Mouse (Mus musculus) neural tube, embryonic 13.5 days (tissue): ENCODE data around the gene Plin5. TPM values are rescaled to one million over a fixed set of nuclear protein-coding genes. Genes with fewer than 3 reads are reported as not detected.
A peak's percentile ranks its signal among the peaks of the same experiment; 100 is the strongest.
"Not testable (repeated sequence)": the region's sequence is repeated elsewhere in the genome, so short reads cannot be mapped to it uniquely, and the experiment has no call there.

Experiments
- ATAC-seq: fragments of 200-750 bp; cut with Nextera tagmentation; 2 replicates; pipeline ENCODE4 v1.8.0; 2017; ENCODE audit warnings: low read depth, mild to moderate bottlenecking, moderate TSS enrichment, moderate library complexity
- H3K27ac ChIP-seq: fragments of 300-500 bp; sonication (generic); replicated peaks from 2 replicates; pipeline ENCODE4 v1.5.1; 2015; ENCODE audit warnings: moderate library complexity, mild to moderate bottlenecking, inconsistent platforms
- H3K27me3 ChIP-seq: fragments of 300-500 bp; sonication (generic); 2 replicates; pipeline ENCODE4 v1.6.1; 2015; ENCODE audit warnings: mild to moderate bottlenecking, inconsistent platforms
- H3K36me3 ChIP-seq: fragments of 300-500 bp; sonication (generic); 2 replicates; pipeline ENCODE4 v1.6.1; 2015; ENCODE audit warnings: mild to moderate bottlenecking, inconsistent platforms
- H3K4me1 ChIP-seq: fragments of 300-500 bp; sonication (generic); replicated peaks from 2 replicates; pipeline ENCODE4 v1.6.1; 2015; ENCODE audit warnings: inconsistent platforms
- H3K4me2 ChIP-seq: fragments of 300-500 bp; sonication (generic); 2 replicates; pipeline ENCODE4 v1.6.1; 2015; ENCODE audit warnings: inconsistent platforms, mild to moderate bottlenecking, moderate library complexity
- H3K4me3 ChIP-seq: fragments of 300-500 bp; sonication (generic); 2 replicates; pipeline ENCODE4 v1.5.1; 2015; ENCODE audit warnings: mild to moderate bottlenecking, inconsistent platforms
- H3K9ac ChIP-seq: fragments of 300-500 bp; sonication (generic); 2 replicates; pipeline ENCODE4 v1.6.1; 2015; ENCODE audit warnings: moderate library complexity, mild to moderate bottlenecking, inconsistent platforms
- H3K9me3 ChIP-seq: fragments of 300-500 bp; sonication (generic); 2 replicates; pipeline ENCODE4 v1.6.1; 2016; ENCODE audit warnings: inconsistent platforms
- WGBS: fragments of 180-500 bp; shearing (Covaris S2); methylation state at CpG from one replicate; pipeline ENCODE4 v1.1.7; 2015; 5-methylcytosine and 5-hydroxymethylcytosine counted together
- polyA plus RNA-seq: library from polyadenylated mRNA; unstranded; fragments of >200 nt; fragmentation: Nextera tagmentation; extraction: Ambion mirVana; gene quantifications from 2 replicates; pipeline ENCODE4 v1.2.1, GENCODE M21; 2015

Gene Plin5
- polyA plus RNA-seq, 1 experiment from 2014 or later, result 0.93 TPM

DNA sequence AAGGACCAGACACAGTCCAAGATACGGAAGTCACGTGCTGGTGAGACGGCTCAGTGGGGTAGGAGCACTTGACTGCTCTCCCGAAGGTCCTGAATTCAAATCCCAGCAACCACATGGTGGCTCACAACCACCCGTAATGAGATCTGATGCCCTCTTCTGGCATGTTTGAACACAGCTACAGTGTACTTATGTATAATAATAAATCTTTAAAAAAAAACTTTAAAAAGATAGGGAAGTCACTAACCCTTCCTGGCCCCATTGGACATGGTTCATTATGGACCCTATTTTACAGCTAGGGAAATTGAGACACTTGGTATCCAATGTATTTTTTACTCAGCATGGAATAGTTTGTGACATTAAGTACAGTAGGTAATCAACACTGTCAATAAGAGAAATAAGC is 39.9 kb downstream of the Plin5 start:
- no peak overlapping the region for H3K4me2 ChIP-seq
- 92% methylated on average over 5 of the region's 5 CpGs for WGBS
- no peak for ATAC-seq
- H3K4me3 ChIP-seq, result no peak overlapping the region
- no peaks in the 10 kb centered on the region for H3K27me3 ChIP-seq
- H3K4me1 ChIP-seq, result peaks cover 44% of the 10 kb centered on the region
- H3K27ac ChIP-seq, result no peak overlapping the region
- no peaks in the 10 kb centered on the region for H3K9me3 ChIP-seq
- peaks cover 16% of the 10 kb centered on the region for H3K36me3 ChIP-seq
- H3K9ac ChIP-seq, result no peak overlapping the region

DNA sequence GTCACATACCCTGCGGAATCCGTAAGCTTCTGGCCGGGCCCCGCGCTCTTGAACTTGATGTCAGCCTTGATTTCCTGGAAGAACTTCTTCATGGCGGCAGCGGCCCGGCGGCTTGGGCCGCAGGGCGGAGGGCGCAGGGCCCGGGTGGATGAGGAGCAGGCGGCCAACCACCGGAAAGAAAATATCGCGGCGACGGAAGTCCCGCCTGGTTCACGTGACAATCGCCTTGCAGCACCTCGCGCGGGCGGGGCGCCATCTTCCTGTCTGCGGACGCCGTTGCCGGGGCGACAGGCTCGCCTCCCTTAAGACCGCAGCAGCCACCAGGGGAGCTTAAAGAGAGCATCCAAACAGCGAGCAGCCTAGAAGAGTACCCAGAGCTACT is 42.6 kb downstream of the Plin5 start, which contains the start of gene Ubxn6:
TSS of gene Ubxn6 (minus strand) at position 202 of the 382 bp plus-strand sequence.
- H3K9me3 ChIP-seq, result no peaks in the 10 kb centered on the region
- H3K9ac ChIP-seq, result peak within 1 kb of the TSS; percentile 90
- H3K27me3 ChIP-seq, result no peaks in the 10 kb centered on the region
- H3K27ac ChIP-seq, result peak within 1 kb of the TSS; percentile 95
- peak within 1 kb of the TSS; percentile 84 for H3K4me3 ChIP-seq
- peaks cover 38% of the 10 kb centered on the region for H3K36me3 ChIP-seq
- under 1% methylated on average over 35 of the region's 35 CpGs for WGBS
- peaks cover 18% of the 10 kb centered on the region for H3K4me1 ChIP-seq
- peak within 1 kb of the TSS; percentile 82 for H3K4me2 ChIP-seq
- ATAC-seq, result peak; percentile 58

DNA sequence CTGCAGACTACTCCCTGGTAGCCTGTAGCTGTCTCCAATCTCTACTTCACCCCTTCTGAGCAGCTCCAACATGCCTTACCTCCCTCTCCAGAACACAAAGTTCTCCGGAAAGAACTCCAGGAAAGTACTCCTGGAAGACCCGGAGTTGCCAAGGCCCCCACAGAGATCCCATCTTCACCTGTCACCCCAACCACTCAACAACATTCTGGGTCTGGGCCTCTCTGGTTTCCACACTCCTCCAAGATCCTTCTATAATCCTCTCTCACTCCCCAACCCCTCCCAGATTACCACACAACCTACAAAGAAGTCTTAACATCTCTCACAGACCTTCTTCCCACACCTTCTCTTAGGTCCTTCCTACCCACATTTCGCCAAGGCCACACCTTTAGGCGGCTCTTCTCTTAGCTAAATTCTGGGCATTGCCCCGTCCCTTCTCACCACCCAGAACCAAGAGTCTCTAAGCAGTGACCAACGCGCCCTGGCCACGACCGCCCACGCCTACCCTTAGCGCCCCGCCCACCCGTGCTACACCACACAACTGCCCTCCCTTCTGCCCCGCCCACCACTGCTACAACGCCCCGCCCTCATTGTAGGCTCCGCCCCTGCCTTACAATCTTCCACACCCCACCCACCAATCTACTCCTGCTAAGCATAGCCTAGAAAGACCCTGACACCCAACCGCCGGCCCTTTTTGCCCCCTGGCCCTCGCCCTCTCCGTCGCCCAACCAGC is 43.1 kb downstream of the Plin5 start:
- peaks cover 18% of the 10 kb centered on the region for H3K4me1 ChIP-seq
- H3K9ac ChIP-seq, result peak overlapping the region; percentile 90
- peak overlapping the region; percentile 84 for H3K4me3 ChIP-seq
- ATAC-seq, result peak; percentile 12
- 8% methylated on average over 22 of the region's 22 CpGs for WGBS
- H3K9me3 ChIP-seq, result no peaks in the 10 kb centered on the region
- no peaks in the 10 kb centered on the region for H3K27me3 ChIP-seq
- peak overlapping the region; percentile 95 for H3K27ac ChIP-seq
- peak overlapping the region; percentile 82 for H3K4me2 ChIP-seq
- peaks cover 43% of the 10 kb centered on the region for H3K36me3 ChIP-seq

DNA sequence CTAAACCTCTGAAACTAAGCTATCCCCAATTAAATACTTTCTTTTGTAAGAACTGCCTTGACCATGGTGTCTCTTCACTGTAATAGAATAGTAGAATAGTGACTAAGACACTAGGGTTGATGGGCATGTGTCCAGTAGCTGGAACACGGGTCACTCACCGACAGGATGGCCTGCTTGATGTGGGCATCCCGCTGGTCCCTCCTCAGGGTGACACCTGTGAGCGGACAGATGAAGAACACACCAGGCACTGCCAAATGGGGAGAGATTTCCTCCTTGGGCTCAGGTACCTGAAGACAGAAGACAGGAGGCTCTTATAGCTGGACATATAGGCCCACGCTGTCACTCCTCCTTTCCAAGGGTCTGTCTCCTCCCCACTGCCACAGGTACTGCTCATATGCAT is 45.2 kb downstream of the Plin5 start:
- 91% methylated on average over 5 of the region's 5 CpGs for WGBS
- Histone ChIP-seq H3K9me3 (no peaks in the 10 kb centered on the region), H3K27me3 (no peaks in the 10 kb centered on the region), H3K36me3 (peaks cover 63% of the 10 kb centered on the region), H3K4me2 (no peak overlapping the region), H3K4me3 (no peak overlapping the region), H3K4me1 (peaks cover 18% of the 10 kb centered on the region), H3K27ac (no peak overlapping the region), H3K9ac (no peak overlapping the region)
- ATAC-seq, result no peak

DNA sequence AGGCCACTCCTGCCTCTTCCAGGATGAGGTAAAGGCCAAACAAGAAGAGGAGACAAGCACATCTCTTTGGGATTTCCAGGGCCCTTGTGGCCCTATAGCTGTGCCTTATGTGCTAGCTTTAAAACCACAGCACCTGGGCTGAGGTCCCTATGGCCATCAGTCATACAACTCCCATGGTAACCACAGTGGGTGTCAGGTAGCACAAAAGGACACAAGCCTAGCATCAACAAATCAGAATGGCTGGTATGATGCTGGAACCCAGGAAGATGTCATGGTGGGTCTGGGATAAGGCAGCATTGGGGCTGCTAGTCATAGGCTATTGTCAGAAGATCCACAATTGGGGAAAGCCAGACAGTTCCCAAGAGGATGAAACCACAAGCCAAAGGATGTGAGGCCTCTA is 46.3 kb downstream of the Plin5 start:
- H3K27ac ChIP-seq, result no peak overlapping the region
- no peaks in the 10 kb centered on the region for H3K27me3 ChIP-seq
- H3K4me1 ChIP-seq, result peaks cover 18% of the 10 kb centered on the region
- H3K9ac ChIP-seq, result no peak overlapping the region
- no peak overlapping the region for H3K4me3 ChIP-seq
- no peaks in the 10 kb centered on the region for H3K9me3 ChIP-seq
- H3K36me3 ChIP-seq, result peaks cover 74% of the 10 kb centered on the region
- H3K4me2 ChIP-seq, result no peak overlapping the region
- ATAC-seq, result no peak

DNA sequence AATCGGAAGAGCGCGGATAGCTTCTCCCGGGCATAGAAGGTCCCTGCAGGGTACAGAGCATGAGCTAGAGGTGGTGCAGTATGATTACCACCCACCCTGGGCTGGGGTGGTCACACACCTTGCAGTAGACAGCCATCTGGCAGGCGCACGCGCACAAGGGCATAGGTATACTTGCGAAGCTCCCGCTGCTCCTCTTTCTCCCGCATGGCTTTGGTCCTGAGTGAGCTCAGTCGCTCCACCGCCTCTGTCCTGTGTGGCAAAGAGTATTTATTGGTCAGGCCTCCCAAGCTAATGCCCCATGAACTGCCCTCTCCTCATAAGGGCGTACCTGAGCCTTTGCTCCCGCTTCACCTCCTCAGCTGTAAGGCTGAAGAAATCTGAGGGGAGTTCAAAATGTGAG is 48.3 kb downstream of the Plin5 start:
- no peak for ATAC-seq
- no peak overlapping the region for H3K4me3 ChIP-seq
- no peaks in the 10 kb centered on the region for H3K9me3 ChIP-seq
- no peak overlapping the region for H3K9ac ChIP-seq
- no peak overlapping the region for H3K27ac ChIP-seq
- peaks cover 94% of the 10 kb centered on the region for H3K36me3 ChIP-seq
- 95% methylated on average over 14 of the region's 14 CpGs for WGBS
- peaks cover 7% of the 10 kb centered on the region for H3K4me1 ChIP-seq
- no peak overlapping the region for H3K4me2 ChIP-seq
- no peaks in the 10 kb centered on the region for H3K27me3 ChIP-seq

DNA sequence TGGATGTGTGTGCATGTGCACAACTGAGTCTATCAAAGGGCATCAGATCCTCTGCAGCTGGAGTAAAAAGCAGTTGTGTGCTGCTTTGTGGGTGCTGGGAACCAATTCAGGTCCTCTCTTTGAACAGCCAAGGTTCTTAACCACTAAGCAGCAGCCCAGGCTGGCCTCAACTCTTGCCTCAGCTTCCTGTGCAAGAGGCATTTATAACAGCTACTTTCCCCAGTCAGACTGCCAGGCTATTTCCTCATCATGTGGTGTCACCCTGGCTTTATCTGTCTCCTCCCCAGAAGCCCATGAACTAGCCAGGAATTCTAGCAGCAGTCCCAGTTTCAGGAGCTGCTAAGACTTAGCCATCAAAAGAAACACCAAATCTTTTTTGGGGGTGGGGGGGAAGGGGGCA is 50.9 kb downstream of the Plin5 start:
- H3K9ac ChIP-seq, result no peak overlapping the region
- ATAC-seq, result no peak
- H3K4me3 ChIP-seq, result no peak overlapping the region
- H3K4me2 ChIP-seq, result no peak overlapping the region
- peaks cover 96% of the 10 kb centered on the region for H3K36me3 ChIP-seq
- no peaks in the 10 kb centered on the region for H3K27me3 ChIP-seq
- no peaks in the 10 kb centered on the region for H3K4me1 ChIP-seq
- no peak overlapping the region for H3K27ac ChIP-seq
- no peaks in the 10 kb centered on the region for H3K9me3 ChIP-seq

DNA sequence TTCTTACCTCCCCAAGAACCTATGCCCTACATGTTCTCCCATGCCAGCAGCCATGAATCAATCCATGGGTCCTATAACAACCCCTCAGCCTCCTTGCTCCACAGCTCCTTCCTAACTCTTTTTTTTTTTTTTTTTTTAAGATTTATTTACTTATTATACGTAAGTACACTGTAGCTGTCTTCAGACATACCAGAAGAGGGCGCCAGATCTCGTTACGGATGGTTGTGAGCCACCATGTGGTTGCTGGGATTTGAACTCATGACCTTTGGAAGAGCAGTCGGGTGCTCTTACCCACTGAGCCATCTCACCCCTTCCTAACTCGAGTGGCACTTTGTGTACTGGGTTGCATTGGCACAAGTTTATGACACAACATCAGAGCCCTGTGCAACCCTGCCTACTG is 51.7 kb downstream of the Plin5 start:
- H3K27ac ChIP-seq, result not testable (repeated sequence)
- peaks cover 96% of the 10 kb centered on the region for H3K36me3 ChIP-seq

DNA sequence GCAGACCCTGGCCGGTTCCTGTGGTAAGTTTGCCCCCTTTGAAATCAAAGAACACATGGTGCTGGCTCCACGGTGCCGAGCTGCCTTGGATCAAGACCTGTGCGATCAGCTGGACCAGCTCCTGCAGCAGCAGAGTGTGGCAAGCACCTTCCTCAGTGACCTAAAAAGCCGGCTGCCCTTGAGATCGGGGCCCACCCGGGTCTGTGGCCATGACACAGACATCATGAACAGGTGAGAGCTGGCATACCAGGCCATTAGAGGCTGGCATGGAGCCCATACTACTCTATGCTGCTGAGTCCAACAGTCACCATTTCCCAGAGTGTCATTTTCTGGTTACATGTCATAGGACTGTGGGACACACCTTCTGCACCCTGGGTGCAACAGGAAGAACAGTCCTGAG is 55.3 kb downstream of the Plin5 start:
- WGBS, result 94% methylated on average over 7 of the region's 7 CpGs
- H3K27me3 ChIP-seq, result no peaks in the 10 kb centered on the region
- ATAC-seq, result no peak
- no peak overlapping the region for H3K27ac ChIP-seq
- no peaks in the 10 kb centered on the region for H3K9me3 ChIP-seq
- no peaks in the 10 kb centered on the region for H3K4me1 ChIP-seq
- peaks cover 86% of the 10 kb centered on the region for H3K36me3 ChIP-seq
- no peak overlapping the region for H3K4me2 ChIP-seq
- no peak overlapping the region for H3K9ac ChIP-seq
- no peak overlapping the region for H3K4me3 ChIP-seq

More for the DNA sequence above, 51.7 kb downstream of the Plin5 start:
- H3K4me3 ChIP-seq, H3K27me3 ChIP-seq, H3K4me1 ChIP-seq, H3K4me2 ChIP-seq, H3K9me3 ChIP-seq, H3K9ac ChIP-seq: not testable (repeated sequence)
- ATAC-seq, result peak; percentile 9; the same call in 1 of the 2 replicates
- WGBS, result 79% methylated on average over 6 of the region's 6 CpGs

Other genes starting within 250 kb of the Plin5 start
- 10.1 and 11.9 TPM in 2 replicates for gene Zfp119a, start 238.7 kb downstream of the Plin5 start, polyA plus RNA-seq
- gene Zfp959, start 225.5 kb downstream of the Plin5 start, polyA plus RNA-seq, result 15.6 and 18.9 TPM in 2 replicates
- 9.0 and 9.6 TPM in 2 replicates for gene Zfp119b, start 168.1 kb downstream of the Plin5 start, polyA plus RNA-seq
- gene Ebi3, start 165.0 kb downstream of the Plin5 start, polyA plus RNA-seq, result 4.1 and 5.1 TPM in 2 replicates
- 21.1 and 24.1 TPM in 2 replicates for gene Yju2, start 158.5 kb downstream of the Plin5 start, polyA plus RNA-seq
- 150 and 161 TPM in 2 replicates for gene Shd, start 147.1 kb downstream of the Plin5 start, polyA plus RNA-seq
- 145 and 165 TPM in 2 replicates for gene Fsd1, start 131.1 kb downstream of the Plin5 start, polyA plus RNA-seq
- 6.4 and 7.4 TPM in 2 replicates for gene Stap2, start 112.0 kb downstream of the Plin5 start, polyA plus RNA-seq
- gene Mpnd, start 111.9 kb downstream of the Plin5 start, polyA plus RNA-seq, result 156 and 174 TPM in 2 replicates
- 112 and 114 TPM in 2 replicates for gene Sh3gl1, start 81.0 kb downstream of the Plin5 start, polyA plus RNA-seq
- 6.3 and 8.0 TPM in 2 replicates for gene Chaf1a, start 77.2 kb downstream of the Plin5 start, polyA plus RNA-seq
- gene Ubxn6, start 42.6 kb downstream of the Plin5 start, polyA plus RNA-seq, result 79.6 and 91.4 TPM in 2 replicates
- 140 and 150 TPM in 2 replicates for gene Hdgfl2, start 38.0 kb downstream of the Plin5 start, polyA plus RNA-seq
- gene Plin4, start 7.8 kb downstream of the Plin5 start, polyA plus RNA-seq, result 0.03 and 0.11 TPM in 2 replicates
- gene Lrg1, start 4.4 kb upstream of the Plin5 start, polyA plus RNA-seq, result 0.22 TPM in 1 of 2 replicates, not detected in the other
- 10.9 and 11.1 TPM in 2 replicates for gene Sema6b, start 22.7 kb upstream of the Plin5 start, polyA plus RNA-seq
- 8.5 and 9.1 TPM in 2 replicates for gene Tnfaip8l1, start 44.9 kb upstream of the Plin5 start, polyA plus RNA-seq
- 67.4 and 74.2 TPM in 2 replicates for gene Mydgf, start 66.3 kb upstream of the Plin5 start, polyA plus RNA-seq
- 25.7 and 26.3 TPM in 2 replicates for gene Dpp9, start 101.3 kb upstream of the Plin5 start, polyA plus RNA-seq
- gene Fem1a, start 139.2 kb upstream of the Plin5 start, polyA plus RNA-seq, result 16.6 and 19.1 TPM in 2 replicates
- gene Ticam1, start 159.2 kb upstream of the Plin5 start, polyA plus RNA-seq, result 1.5 and 1.7 TPM in 2 replicates
- 21.5 and 24.7 TPM in 2 replicates for gene Plin3, start 175.3 kb upstream of the Plin5 start, polyA plus RNA-seq
- not detected in 2 replicates for gene Arrdc5, start 182.7 kb upstream of the Plin5 start, polyA plus RNA-seq
- gene Uhrf1, start 185.7 kb upstream of the Plin5 start, polyA plus RNA-seq, result 20.0 and 27.4 TPM in 2 replicates
- 72.1 and 77.9 TPM in 2 replicates for gene Kdm4b, start 208.5 kb upstream of the Plin5 start, polyA plus RNA-seq